8 mouse cellular contexts compared by ENCODE assay signal in genomic region chr8:83653662-83654017, GRCm38 (mm10). TPM values are rescaled to one million over a fixed set of nuclear protein-coding genes. Genes with fewer than 3 reads are reported as not detected.
DNase-seq lines count a peak whose midpoint lies in the region; ATAC-seq and TF ChIP-seq lines count a peak whose summit lies in the region.

No protein-coding gene starts in this region.

- peaks cover 10% of the 10 kb centered on the region for H3K4me1 ChIP-seq in neural tube, embryonic 11.5 days (ENCODE audit: control insufficient read depth, insufficient read depth, low read length)
- H3K4me1 ChIP-seq in forebrain, embryonic 11.5 days (replicated peaks; ENCODE audit: control insufficient read depth, insufficient read depth, low read length) = peaks cover 7% of the 10 kb centered on the region; the same call in 1 of the 2 replicates
- peaks cover 7% of the 10 kb centered on the region; the same call in 1 of the 2 replicates for H3K4me1 ChIP-seq in limb, embryonic 11.5 days (ENCODE audit: control insufficient read depth, insufficient read depth, low read length)
- H3K4me1 ChIP-seq in olfactory bulb, adult 2 months (ENCODE audit: control insufficient read depth, insufficient read depth, low read length) = peaks cover 16% of the 10 kb centered on the region

- H3K4me2 ChIP-seq in neural tube, embryonic 11.5 days (ENCODE audit: low read depth) = peak overlapping the region; percentile 95
- peak overlapping the region; percentile 96 for H3K4me2 ChIP-seq in forebrain, embryonic 11.5 days (ENCODE audit: low read depth, low read length, severe bottlenecking)
- H3K4me2 ChIP-seq in limb, embryonic 11.5 days (ENCODE audit: low read depth, severe bottlenecking) = peak overlapping the region; percentile 92

- 48% methylated on average over 10 of the region's 10 CpGs for WGBS in neural tube, embryonic 11.5 days
- WGBS in forebrain, embryonic 11.5 days = 56% methylated on average over 10 of the region's 10 CpGs
- 48% methylated on average over 10 of the region's 10 CpGs for WGBS in limb, embryonic 11.5 days
- 33% methylated on average over 10 of the region's 10 CpGs for WGBS in olfactory bulb, adult 2 months

- no peaks in the 10 kb centered on the region; the same call in 1 of the 2 replicates for H3K36me3 ChIP-seq in neural tube, embryonic 11.5 days (ENCODE audit: control insufficient read depth, insufficient read depth, low read length)
- no peaks in the 10 kb centered on the region for H3K36me3 ChIP-seq in forebrain, embryonic 11.5 days (ENCODE audit: control insufficient read depth, insufficient read depth, low read length)
- no peaks in the 10 kb centered on the region; the same call in 1 of the 2 replicates for H3K36me3 ChIP-seq in limb, embryonic 11.5 days (ENCODE audit: control insufficient read depth, insufficient read depth, low read length)

- no peaks in the 10 kb centered on the region for H3K9me3 ChIP-seq in neural tube, embryonic 11.5 days (ENCODE audit: control insufficient read depth, low read length)
- H3K9me3 ChIP-seq in forebrain, embryonic 11.5 days (ENCODE audit: control insufficient read depth, low read length) = no peaks in the 10 kb centered on the region
- H3K9me3 ChIP-seq in limb, embryonic 11.5 days (ENCODE audit: control insufficient read depth, low read length) = no peaks in the 10 kb centered on the region

- DNase-seq in neural tube, embryonic 11.5 days (ENCODE audit: low spot score) = no peak
- DNase-seq in neural tube, embryonic 10.5 days (ENCODE audit: extremely low spot score, low spot score) = no peak
- no peak for DNase-seq in forebrain, embryonic 11.5 days (ENCODE audit: low spot score)
- no peak for DNase-seq in limb, embryonic 11.5 days (ENCODE audit: low spot score)
- DNase-seq in right cerebral cortex, postnatal 14 days = no peak
- no peak for DNase-seq in frontal cortex, postnatal 36 days (ENCODE audit: low spot score in 2 of 2)

- no peak for TF ChIP-seq POLR2A in olfactory bulb, adult 2 months (IDR thresholded peaks at IDR 0.05; ENCODE audit: insufficient read depth, low read depth, low read length)

- 0 out of 2 replicates have a peak overlapping the region, but pooled peaks have one; percentile 14 for H3K27ac ChIP-seq in neural tube, embryonic 11.5 days (ENCODE audit: low read depth, low read length)
- H3K27ac ChIP-seq in forebrain, embryonic 11.5 days (ENCODE audit: low read depth, low read length) = no peak overlapping the region
- H3K27ac ChIP-seq in limb, embryonic 11.5 days (replicated peaks; ENCODE audit: low read depth, low read length) = no peak overlapping the region
- no peak overlapping the region for H3K27ac ChIP-seq in olfactory bulb, adult 2 months (ENCODE audit: insufficient read depth, low read depth, low read length)

- no peaks in the 10 kb centered on the region for H3K27me3 ChIP-seq in neural tube, embryonic 11.5 days (ENCODE audit: control insufficient read depth, insufficient read depth, low read length)
- no peaks in the 10 kb centered on the region for H3K27me3 ChIP-seq in forebrain, embryonic 11.5 days (ENCODE audit: control insufficient read depth, insufficient read depth, low read length)
- H3K27me3 ChIP-seq in limb, embryonic 11.5 days (ENCODE audit: control insufficient read depth, insufficient read depth, low read length) = no peaks in the 10 kb centered on the region

- peak overlapping the region; percentile 87 for H3K4me3 ChIP-seq in neural tube, embryonic 11.5 days (ENCODE audit: low read depth, low read length)
- H3K4me3 ChIP-seq in forebrain, embryonic 11.5 days (ENCODE audit: low read depth, low read length) = peak overlapping the region; percentile 88
- H3K4me3 ChIP-seq in limb, embryonic 11.5 days (ENCODE audit: low read depth, low read length) = peak overlapping the region; percentile 76
- H3K4me3 ChIP-seq in olfactory bulb, adult 2 months (ENCODE audit: insufficient read depth, low read depth, low read length) = peak overlapping the region; percentile 91

- ATAC-seq in neural tube, embryonic 11.5 days (ENCODE audit: insufficient read depth, low FRiP score, low TSS enrichment) = no peak
- ATAC-seq in forebrain, embryonic 11.5 days (replicated peaks; ENCODE audit: low FRiP score) = no peak
- no peak for ATAC-seq in limb, embryonic 11.5 days (ENCODE audit: insufficient number of reproducible peaks, low FRiP score, low TSS enrichment, low read depth)
- ATAC-seq in cerebellum, adult (ENCODE audit: insufficient number of reproducible peaks, low FRiP score, low TSS enrichment) = no peak

- no peak for TF ChIP-seq CTCF in olfactory bulb, adult 2 months (IDR thresholded peaks at IDR 0.05; ENCODE audit: insufficient read depth, low read depth, low read length)

- H3K9ac ChIP-seq in neural tube, embryonic 11.5 days (ENCODE audit: low read length) = peak overlapping the region; percentile 87
- H3K9ac ChIP-seq in forebrain, embryonic 11.5 days (ENCODE audit: low read length) = peak overlapping the region; percentile 87
- peak overlapping the region; percentile 43; the same call in 1 of the 2 replicates for H3K9ac ChIP-seq in limb, embryonic 11.5 days (ENCODE audit: low read length)

RNA-seq across cellular contexts. Expression of gene Gipc1, which starts 1.2 kb away (rescaled TPM):
- polyA plus RNA-seq in neural tube, embryonic 11.5 days (2014; fragmentation: Nextera tagmentation; extraction: Ambion mirVana) = 174 and 181 TPM in 2 replicates
- polyA plus RNA-seq in forebrain, embryonic 11.5 days (2014; fragmentation: Nextera tagmentation; extraction: Ambion mirVana) = 217 and 231 TPM in 2 replicates
- 163 and 178 TPM in 2 replicates for polyA plus RNA-seq in limb, embryonic 11.5 days (2014; fragmentation: Nextera tagmentation; extraction: Ambion mirVana)
- not detected in 2 replicates for polyA plus RNA-seq in olfactory bulb, adult 2 months (2012; ENCODE audit: insufficient read depth, insufficient read length, low replicate concordance, missing spikeins)

RNA-seq across cellular contexts. Expression of gene Ptger1, which starts 12.8 kb away (rescaled TPM):
- polyA plus RNA-seq in neural tube, embryonic 11.5 days (2014; fragmentation: Nextera tagmentation; extraction: Ambion mirVana) = 0.34 and 1.1 TPM in 2 replicates
- 0.47 and 0.60 TPM in 2 replicates for polyA plus RNA-seq in forebrain, embryonic 11.5 days (2014; fragmentation: Nextera tagmentation; extraction: Ambion mirVana)
- polyA plus RNA-seq in limb, embryonic 11.5 days (2014; fragmentation: Nextera tagmentation; extraction: Ambion mirVana) = 0.59 and 1.6 TPM in 2 replicates
- not detected in 2 replicates for polyA plus RNA-seq in olfactory bulb, adult 2 months (2012; ENCODE audit: insufficient read depth, insufficient read length, low replicate concordance, missing spikeins)

RNA-seq across cellular contexts. Expression of gene Pkn1, which starts 45.3 kb away (rescaled TPM):
- polyA plus RNA-seq in neural tube, embryonic 11.5 days (2014; fragmentation: Nextera tagmentation; extraction: Ambion mirVana) = 29.3 and 29.5 TPM in 2 replicates
- 28.3 and 31.6 TPM in 2 replicates for polyA plus RNA-seq in forebrain, embryonic 11.5 days (2014; fragmentation: Nextera tagmentation; extraction: Ambion mirVana)
- polyA plus RNA-seq in limb, embryonic 11.5 days (2014; fragmentation: Nextera tagmentation; extraction: Ambion mirVana) = 28.8 and 30.1 TPM in 2 replicates
- polyA plus RNA-seq in olfactory bulb, adult 2 months (2012; ENCODE audit: insufficient read depth, insufficient read length, low replicate concordance, missing spikeins) = not detected in 2 replicates

RNA-seq across cellular contexts. Expression of gene Dnajb1, which starts 45.6 kb away (rescaled TPM):
- polyA plus RNA-seq in neural tube, embryonic 11.5 days (2014; fragmentation: Nextera tagmentation; extraction: Ambion mirVana) = 64.9 and 68.9 TPM in 2 replicates
- 73.8 and 78.5 TPM in 2 replicates for polyA plus RNA-seq in forebrain, embryonic 11.5 days (2014; fragmentation: Nextera tagmentation; extraction: Ambion mirVana)
- polyA plus RNA-seq in limb, embryonic 11.5 days (2014; fragmentation: Nextera tagmentation; extraction: Ambion mirVana) = 75.6 and 78.2 TPM in 2 replicates
- not detected in 2 replicates for polyA plus RNA-seq in olfactory bulb, adult 2 months (2012; ENCODE audit: insufficient read depth, insufficient read length, low replicate concordance, missing spikeins)

RNA-seq across cellular contexts. Expression of gene Tecr, which starts 45.9 kb away (rescaled TPM):
- polyA plus RNA-seq in neural tube, embryonic 11.5 days (2014; fragmentation: Nextera tagmentation; extraction: Ambion mirVana) = 734 and 760 TPM in 2 replicates
- 550 and 611 TPM in 2 replicates for polyA plus RNA-seq in forebrain, embryonic 11.5 days (2014; fragmentation: Nextera tagmentation; extraction: Ambion mirVana)
- polyA plus RNA-seq in limb, embryonic 11.5 days (2014; fragmentation: Nextera tagmentation; extraction: Ambion mirVana) = 679 and 704 TPM in 2 replicates
- not detected in 2 replicates for polyA plus RNA-seq in olfactory bulb, adult 2 months (2012; ENCODE audit: insufficient read depth, insufficient read length, low replicate concordance, missing spikeins)

Comparison
In these comparisons a context has a peak if more than half of its experiments do, and no peak if none do; other contexts are left out.
1. RNA of gene Gipc1, which starts 1.2 kb away (polyA plus RNA-seq): 217 to 231 TPM in forebrain, embryonic 11.5 days, 174 to 181 TPM in neural tube, embryonic 11.5 days and 163 to 178 TPM in limb, embryonic 11.5 days; not detected in olfactory bulb, adult 2 months; every median in the first group is over 100 times any median in the second.
2. Peak in every context shown above with its lines, with median percentiles within 50 percentile points of each other: H3K4me2 ChIP-seq, H3K4me3 ChIP-seq and H3K9ac ChIP-seq.